Mouse (Mus musculus) brain, embryonic 14.5 days (tissue): ENCODE measurements around the gene Pgs1.

ENCODE experiments used
- CTCF ChIP-seq: fragments of 200-500 bp; IDR thresholded peaks from 2 replicates; pipeline ENCODE4 v1.5.1; 2012; ENCODE audit warnings: inconsistent platforms, mild to moderate bottlenecking, moderate library complexity, borderline replicate concordance; ENCODE audit not compliant: insufficient read depth, insufficient read length; ENCODE audit errors: extremely low read depth
- POLR2A ChIP-seq: fragments of 200-500 bp; IDR thresholded peaks from 2 replicates; pipeline ENCODE4 v1.6.1; 2012; ENCODE audit warnings: mild to moderate bottlenecking, inconsistent platforms, borderline replicate concordance; ENCODE audit not compliant: poor library complexity, insufficient read depth, insufficient read length, severe bottlenecking; ENCODE audit errors: extremely low read depth

- no peak for TF ChIP-seq POLR2A
- no peak for TF ChIP-seq CTCF
These were observed 6.7 kb upstream of the Pgs1 start for GRCm38 (mm10) chr11:117979388-117979787.
